Mouse (Mus musculus): ENCODE results near the gene Memo1. TPM values are rescaled to one million over a fixed set of nuclear protein-coding genes. Genes with fewer than 3 reads are reported as not detected.

Gene Memo1
- total RNA-seq, 1 experiment, result 66.7 TPM

- DNase-seq (ENCODE audit: low read depth, low spot score), result no peak
- no peak for TF ChIP-seq CHD2 (IDR thresholded peaks at IDR 0.05; ENCODE audit: low read depth, low read length)
- TF ChIP-seq HCFC1 (IDR thresholded peaks at IDR 0.05; ENCODE audit: borderline replicate concordance, insufficient read depth, low read length), result no peak
- TF ChIP-seq MAFK (IDR thresholded peaks at IDR 0.05; ENCODE audit: insufficient read depth, low read depth, low read length), result no peak
- TF ChIP-seq ZNF384 (IDR thresholded peaks at IDR 0.05; ENCODE audit: low read depth, low read length), result no peak
- no peak for TF ChIP-seq ZC3H11A (IDR thresholded peaks at IDR 0.05; ENCODE audit: borderline replicate concordance, low read depth, low read length)
- H3K36me3 ChIP-seq (ENCODE audit: control insufficient read depth, insufficient read depth, low read length, poor library complexity, severe bottlenecking), result peaks cover 2% of the 10 kb centered on the region
- no peak overlapping the region for H3K4me3 ChIP-seq (ENCODE audit: insufficient read depth in 1 of 2, low read depth in 1 of 2, low read length in 2 of 2, poor library complexity in 1 of 2, severe bottlenecking in 1 of 2)
- H3K4me1 ChIP-seq (ENCODE audit: control insufficient read depth in 2 of 2, insufficient read depth in 2 of 2, low read length in 2 of 2, poor library complexity in 1 of 2), result peaks cover 1 to 8% of the 10 kb centered on the region in 2 experiments
- no peak overlapping the region for H3K9ac ChIP-seq (ENCODE audit: insufficient read depth, low read depth, low read length, poor library complexity, severe bottlenecking)
- no peaks in the 10 kb centered on the region for H3K9me3 ChIP-seq (ENCODE audit: control insufficient read depth, insufficient read depth, low read depth, low read length)
- no peak overlapping the region; the same call in 1 of the 2 replicates for H3K27ac ChIP-seq (ENCODE audit: insufficient read depth, low read depth, low read length, poor library complexity, severe bottlenecking)
- in situ Hi-C loops (cut with MboI; ENCODE audit: low sequenced_read_pairs in 2 of 2, unreplicated experiment in 2 of 2), result no loop called here
Observed at GRCm38 (mm10) chr17:74284397-74285115, 10.8 kb downstream of the Memo1 start.

DNA sequence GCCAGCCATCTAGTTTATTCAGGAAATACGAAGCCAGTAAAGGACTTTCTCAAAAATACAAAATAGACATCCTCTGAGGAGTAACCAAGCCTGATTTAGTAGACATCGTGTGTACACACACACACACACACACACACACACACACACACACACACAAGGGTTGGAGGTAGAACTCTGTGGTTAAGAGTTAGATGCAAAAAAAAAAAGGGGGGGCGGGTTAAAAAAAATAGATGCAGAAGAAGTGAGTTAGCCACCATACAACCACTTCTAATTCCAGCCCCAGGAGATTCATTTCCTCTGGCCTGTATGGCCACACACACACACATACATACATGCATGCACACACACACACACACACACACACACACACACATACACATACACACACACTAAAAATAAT, 13.3 kb downstream of the Memo1 start:
- in situ Hi-C loops (cut with MboI; ENCODE audit: low sequenced_read_pairs in 2 of 2, unreplicated experiment in 2 of 2), result no loop called here
- Histone ChIP-seq H3K27ac (ENCODE audit: insufficient read depth, low read depth, low read length, poor library complexity, severe bottlenecking) (no peak overlapping the region), H3K36me3 (ENCODE audit: control insufficient read depth, insufficient read depth, low read length, poor library complexity, severe bottlenecking) (no peaks in the 10 kb centered on the region; the same call in 1 of the 2 replicates), H3K4me1 (ENCODE audit: control insufficient read depth in 2 of 2, insufficient read depth in 2 of 2, low read length in 2 of 2, poor library complexity in 1 of 2) (peaks cover 2 to 8% of the 10 kb centered on the region in 2 experiments; a peak in 3 of 4 replicates), H3K4me3 (ENCODE audit: insufficient read depth in 1 of 2, low read depth in 1 of 2, low read length in 2 of 2, poor library complexity in 1 of 2, severe bottlenecking in 1 of 2) (no peak overlapping the region), H3K9me3 (ENCODE audit: control insufficient read depth, insufficient read depth, low read depth, low read length) (no peaks in the 10 kb centered on the region), H3K9ac (ENCODE audit: insufficient read depth, low read depth, low read length, poor library complexity, severe bottlenecking) (no peak overlapping the region)
- TF ChIP-seq HCFC1 (IDR thresholded peaks at IDR 0.05; ENCODE audit: borderline replicate concordance, insufficient read depth, low read length) (no peak), CHD2 (IDR thresholded peaks at IDR 0.05; ENCODE audit: low read depth, low read length) (no peak), ZC3H11A (IDR thresholded peaks at IDR 0.05; ENCODE audit: borderline replicate concordance, low read depth, low read length) (no peak), ZNF384 (IDR thresholded peaks at IDR 0.05; ENCODE audit: low read depth, low read length) (no peak), MAFK (IDR thresholded peaks at IDR 0.05; ENCODE audit: insufficient read depth, low read depth, low read length) (no peak)
- no peak for DNase-seq (ENCODE audit: low read depth, low spot score)

DNA sequence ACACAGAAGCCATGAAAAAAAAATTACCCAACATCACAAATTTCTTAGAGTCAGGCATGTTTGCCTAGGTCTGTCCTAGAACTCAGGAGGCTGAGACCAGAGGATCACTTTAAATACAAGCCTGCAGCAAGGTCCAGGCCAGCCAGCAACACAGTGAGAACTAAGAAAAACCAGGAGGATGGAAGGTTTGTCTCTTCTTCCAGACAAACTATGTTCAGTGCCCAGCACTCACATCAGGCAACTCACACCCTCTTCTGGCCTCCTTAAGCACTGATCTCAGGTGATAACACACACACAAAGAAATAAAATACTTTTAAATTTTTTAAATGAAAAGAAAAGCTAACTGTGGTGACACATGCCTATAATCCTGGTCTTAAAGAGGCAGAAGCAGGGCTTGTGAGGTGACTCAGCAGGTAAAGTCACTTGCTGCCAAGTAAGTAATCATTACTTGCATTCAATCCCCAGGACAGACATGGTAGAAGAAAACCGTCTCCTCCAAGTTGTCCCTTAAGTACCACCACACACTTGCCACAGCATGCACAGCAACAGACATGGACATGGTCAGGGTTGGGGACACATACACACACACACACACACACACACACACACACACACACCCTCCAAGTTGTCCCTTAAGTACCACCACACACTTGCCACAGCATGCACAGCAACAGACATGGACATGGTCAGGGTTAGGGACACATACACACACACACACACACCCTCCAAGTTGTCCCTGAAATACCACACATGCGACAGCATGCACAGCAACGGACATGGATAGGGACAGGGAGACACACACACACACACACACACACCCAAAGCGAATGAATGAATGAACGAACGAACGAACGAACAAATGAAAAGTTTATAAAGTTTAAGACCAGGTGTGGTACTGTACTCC, 16.1 kb downstream of the Memo1 start:
- H3K9me3 ChIP-seq (ENCODE audit: control insufficient read depth, insufficient read depth, low read depth, low read length), result no peaks in the 10 kb centered on the region
- in situ Hi-C loops (cut with MboI; ENCODE audit: low sequenced_read_pairs in 2 of 2, unreplicated experiment in 2 of 2), result no loop called here

GRCm38 (mm10) chr17:74274471-74274870, 20.9 kb downstream of the Memo1 start:
- Histone ChIP-seq H3K36me3 (ENCODE audit: control insufficient read depth, insufficient read depth, low read length, poor library complexity, severe bottlenecking) (no peaks in the 10 kb centered on the region), H3K9me3 (ENCODE audit: control insufficient read depth, insufficient read depth, low read depth, low read length) (no peaks in the 10 kb centered on the region), H3K9ac (ENCODE audit: insufficient read depth, low read depth, low read length, poor library complexity, severe bottlenecking) (no peak overlapping the region), H3K4me3 (ENCODE audit: insufficient read depth in 1 of 2, low read depth in 1 of 2, low read length in 2 of 2, poor library complexity in 1 of 2, severe bottlenecking in 1 of 2) (no peak overlapping the region), H3K27ac (ENCODE audit: insufficient read depth, low read depth, low read length, poor library complexity, severe bottlenecking) (no peak overlapping the region), H3K4me1 (ENCODE audit: control insufficient read depth in 2 of 2, insufficient read depth in 2 of 2, low read length in 2 of 2, poor library complexity in 1 of 2) (0 out of 4 replicates have a peak, but pooled peaks cover 0 to 2% of the 10 kb centered on the region in 2 experiments)
- in situ Hi-C loops (cut with MboI; ENCODE audit: low sequenced_read_pairs in 2 of 2, unreplicated experiment in 2 of 2), result no loop called here
- DNase-seq (ENCODE audit: low read depth, low spot score), result no peak
- no peak for TF ChIP-seq CHD2 (IDR thresholded peaks at IDR 0.05; ENCODE audit: low read depth, low read length)
- no peak for TF ChIP-seq MAFK (IDR thresholded peaks at IDR 0.05; ENCODE audit: insufficient read depth, low read depth, low read length)
- TF ChIP-seq HCFC1 (IDR thresholded peaks at IDR 0.05; ENCODE audit: borderline replicate concordance, insufficient read depth, low read length), result no peak
- TF ChIP-seq ZC3H11A (IDR thresholded peaks at IDR 0.05; ENCODE audit: borderline replicate concordance, low read depth, low read length), result no peak

More for the DNA sequence above, 16.1 kb downstream of the Memo1 start:
- Histone ChIP-seq H3K36me3 (ENCODE audit: control insufficient read depth, insufficient read depth, low read length, poor library complexity, severe bottlenecking) (no peaks in the 10 kb centered on the region; the same call in 1 of the 2 replicates), H3K9ac (ENCODE audit: insufficient read depth, low read depth, low read length, poor library complexity, severe bottlenecking) (no peak overlapping the region), H3K4me3 (ENCODE audit: insufficient read depth in 1 of 2, low read depth in 1 of 2, low read length in 2 of 2, poor library complexity in 1 of 2, severe bottlenecking in 1 of 2) (no peak overlapping the region), H3K27ac (ENCODE audit: insufficient read depth, low read depth, low read length, poor library complexity, severe bottlenecking) (no peak overlapping the region), H3K4me1 (ENCODE audit: control insufficient read depth in 2 of 2, insufficient read depth in 2 of 2, low read length in 2 of 2, poor library complexity in 1 of 2) (peaks cover 2 to 7% of the 10 kb centered on the region in 2 experiments; a peak in 3 of 4 replicates)
- DNase-seq (ENCODE audit: low read depth, low spot score), result no peak
- no peak for TF ChIP-seq HCFC1 (IDR thresholded peaks at IDR 0.05; ENCODE audit: borderline replicate concordance, insufficient read depth, low read length)
- no peak for TF ChIP-seq CHD2 (IDR thresholded peaks at IDR 0.05; ENCODE audit: low read depth, low read length)
- TF ChIP-seq ZNF384 (IDR thresholded peaks at IDR 0.05; ENCODE audit: low read depth, low read length), result no peak

All from ES-E14 (cell line).